Mouse (Mus musculus) forebrain, postnatal 0 days (tissue): ENCODE results near the gene Extl1. TPM values are rescaled to one million over a fixed set of nuclear protein-coding genes. Genes with fewer than 3 reads are reported as not detected.

Experiments
- ATAC-seq: fragments of 200-750 bp; cut with Nextera tagmentation; 2 replicates; pipeline ENCODE4 v1.8.0; 2017; ENCODE audit warnings: mild to moderate bottlenecking, moderate library complexity
- DNase-seq: peaks from one replicate; pipeline ENCODE4 v3.0.0-alpha.2; 2015
- H3K27ac ChIP-seq: fragments of 300-500 bp; sonication (generic); 2 replicates; pipeline ENCODE4 v1.5.1; 2014; ENCODE audit warnings: low read depth, mild to moderate bottlenecking, antibody characterized with exemption, low read length, moderate library complexity, mixed read lengths
- H3K27me3 ChIP-seq: fragments of 300-500 bp; sonication (generic); 2 replicates; pipeline ENCODE4 v1.6.1; 2014; ENCODE audit warnings: mild to moderate bottlenecking, low read length, mixed read lengths; ENCODE audit not compliant: insufficient read depth
- H3K36me3 ChIP-seq: fragments of 300-500 bp; sonication (generic); 2 replicates; pipeline ENCODE4 v1.6.1; 2014; ENCODE audit warnings: mild to moderate bottlenecking, moderate library complexity; ENCODE audit not compliant: insufficient read depth
- H3K4me1 ChIP-seq: fragments of 300-500 bp; sonication (generic); 2 replicates; pipeline ENCODE4 v1.6.1; 2014; ENCODE audit warnings: antibody characterized with exemption; ENCODE audit not compliant: insufficient read depth
- H3K4me2 ChIP-seq: fragments of 300-500 bp; sonication (generic); 2 replicates; pipeline ENCODE4 v1.6.1; 2014; ENCODE audit warnings: low read depth, mild to moderate bottlenecking, moderate library complexity
- H3K4me3 ChIP-seq: fragments of 300-500 bp; sonication (generic); 2 replicates; pipeline ENCODE4 v1.5.1; 2014; ENCODE audit warnings: low read depth, low read length, mixed read lengths
- H3K9ac ChIP-seq: fragments of 300-500 bp; sonication (generic); 2 replicates; pipeline ENCODE4 v1.6.1; 2014; ENCODE audit warnings: mild to moderate bottlenecking
- H3K9me3 ChIP-seq: fragments of 300-500 bp; sonication (generic); 2 replicates; pipeline ENCODE4 v1.6.1; 2016; ENCODE audit warnings: low read length
- CTCF ChIP-seq: sonication (generic); IDR thresholded peaks from 2 replicates; pipeline ENCODE4 v1.5.1; 2016; ENCODE audit warnings: antibody characterized with exemption, control low read depth, low read depth
- WGBS: fragments of 180-500 bp; shearing (Covaris S2); extraction: QIAGEN DNeasy Blood & Tissue Kit; methylation state at CpG from one replicate; pipeline ENCODE4 v1.1.7; 2014; 5-methylcytosine and 5-hydroxymethylcytosine counted together
- polyA plus RNA-seq: library from polyadenylated mRNA; unstranded; fragments of >200 nt; fragmentation: Nextera tagmentation; extraction: Ambion mirVana; gene quantifications from 2 replicates; pipeline ENCODE4 v1.2.1, GENCODE M21; 2015
- total RNA-seq: library from RNA; depleted of rRNA; stranded (reverse); fragments of >200 nt; gene quantifications from 2 replicates; pipeline ENCODE4 v1.2.3, GENCODE M21; 2014

Extl1 gene
- total and polyA plus RNA-seq, 2 experiments from 2014 or later: 0.95 to 1.2 TPM

DNA sequence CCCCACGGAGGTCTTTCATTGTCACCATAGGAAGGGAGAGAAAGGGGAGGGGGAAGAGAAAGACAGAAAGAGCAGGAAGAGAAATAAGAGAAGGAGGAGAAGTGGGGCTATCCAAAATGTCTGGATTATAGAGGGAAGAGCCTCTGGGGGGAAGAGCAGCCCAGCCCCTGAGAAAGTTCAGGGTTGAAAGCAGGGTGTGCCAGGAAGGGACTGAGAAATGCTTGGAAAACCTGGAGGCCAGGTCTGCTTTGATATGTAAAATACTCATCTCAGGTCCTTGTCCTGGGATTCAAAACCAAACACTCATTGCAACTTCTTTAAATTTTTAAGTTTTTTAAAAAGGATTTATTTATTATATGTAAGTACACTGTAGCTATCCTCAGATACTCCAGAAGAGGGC lies 8.0 kb upstream of the Extl1 start:
- no peak overlapping the region for H3K4me3 ChIP-seq
- no peak overlapping the region for H3K27ac ChIP-seq
- no peaks in the 10 kb centered on the region for H3K9me3 ChIP-seq
- no peaks in the 10 kb centered on the region for H3K27me3 ChIP-seq
- H3K36me3 ChIP-seq: no peaks in the 10 kb centered on the region
- DNase-seq: no peak
- no peak for TF ChIP-seq CTCF
- H3K4me1 ChIP-seq: peaks cover 4% of the 10 kb centered on the region; the same call in 1 of the 2 replicates
- 95% methylated on average over 1 of the region's 1 CpGs for WGBS
- no peak for ATAC-seq
- no peak overlapping the region for H3K4me2 ChIP-seq
- H3K9ac ChIP-seq: no peak overlapping the region

DNA sequence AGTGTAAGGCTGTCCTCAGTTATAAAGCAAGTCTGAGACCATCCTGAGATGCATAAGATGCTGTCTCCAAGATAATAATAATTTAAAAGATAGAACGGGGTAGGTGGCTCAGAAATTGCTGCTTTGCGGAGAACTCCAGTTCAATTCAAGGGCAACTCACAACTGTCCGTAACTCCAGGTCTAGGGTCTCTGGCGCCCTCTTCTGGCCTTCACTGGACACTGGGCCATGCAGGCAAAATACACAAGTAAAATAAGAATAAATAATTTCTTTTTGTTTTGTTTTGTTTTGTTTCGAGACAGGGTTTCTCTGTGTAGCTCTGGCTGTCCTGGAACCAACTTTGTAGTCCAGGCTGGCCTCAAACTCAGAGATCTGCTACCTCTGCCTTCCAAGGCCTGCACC lies 4.7 kb upstream of the Extl1 start:
- peak; percentile 65 for DNase-seq
- Histone ChIP-seq H3K9ac (no peak overlapping the region), H3K4me2 (no peak overlapping the region), H3K27ac (no peak overlapping the region), H3K27me3 (no peaks in the 10 kb centered on the region), H3K4me1 (no peaks in the 10 kb centered on the region), H3K9me3 (no peaks in the 10 kb centered on the region), H3K4me3 (no peak overlapping the region), H3K36me3 (no peaks in the 10 kb centered on the region)
- peak; percentile 71 for TF ChIP-seq CTCF
- WGBS: 10% methylated on average over 5 of the region's 5 CpGs
- ATAC-seq: no peak; the same call in 1 of the 2 replicates

DNA sequence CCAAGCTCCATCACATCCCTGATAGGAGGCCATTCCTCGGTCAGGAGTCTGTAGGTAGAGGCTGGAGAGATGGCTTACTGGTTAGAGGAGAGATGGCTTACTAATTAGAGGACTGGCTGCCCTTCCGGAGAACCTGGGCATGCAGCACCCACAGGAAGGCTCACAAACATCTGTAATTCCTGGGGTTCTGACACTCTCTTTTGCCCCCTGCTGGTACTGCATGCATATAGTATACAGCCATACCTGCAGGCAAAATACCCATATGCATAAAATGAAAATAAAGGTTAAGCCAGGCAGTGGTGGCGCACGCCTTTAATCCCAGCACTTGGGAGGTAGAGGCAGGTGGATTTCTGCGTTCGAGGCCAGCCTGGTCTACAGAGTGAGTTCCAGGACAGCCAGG lies 3.6 kb upstream of the Extl1 start:
- Histone ChIP-seq H3K4me1 (no peaks in the 10 kb centered on the region), H3K27me3 (no peaks in the 10 kb centered on the region), H3K9me3 (no peaks in the 10 kb centered on the region), H3K9ac (no peak overlapping the region), H3K4me2 (no peak overlapping the region), H3K36me3 (no peaks in the 10 kb centered on the region), H3K27ac (no peak overlapping the region), H3K4me3 (no peak overlapping the region)
- peak; percentile 34 for TF ChIP-seq CTCF
- 82% methylated on average over 6 of the region's 6 CpGs for WGBS
- no peak for DNase-seq
- no peak for ATAC-seq

DNA sequence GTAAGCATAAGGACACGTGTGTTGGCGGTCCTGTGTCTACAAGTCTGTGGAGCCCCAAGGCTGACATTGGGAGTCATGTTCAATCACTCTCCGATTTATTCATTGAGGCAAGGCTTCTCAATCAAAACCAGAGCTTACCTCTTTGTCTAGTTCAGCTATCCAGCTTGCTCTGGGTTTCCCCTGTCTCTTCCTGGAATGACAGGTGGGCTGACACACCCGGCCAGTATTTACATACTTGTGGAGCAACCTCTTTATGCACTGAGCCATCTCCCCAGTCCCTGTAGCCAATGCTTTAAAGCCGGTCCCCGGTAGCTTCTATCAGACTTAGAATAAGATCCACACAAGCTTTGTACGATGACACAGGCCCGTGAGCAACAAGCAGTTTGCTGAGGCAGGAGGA lies 4.1 kb downstream of the Extl1 start:
- Histone ChIP-seq H3K4me1 (no peaks in the 10 kb centered on the region), H3K27me3 (no peaks in the 10 kb centered on the region), H3K27ac (no peak overlapping the region), H3K4me3 (no peak overlapping the region), H3K4me2 (no peak overlapping the region), H3K9me3 (no peaks in the 10 kb centered on the region), H3K9ac (no peak overlapping the region), H3K36me3 (no peaks in the 10 kb centered on the region)
- TF ChIP-seq CTCF: no peak
- ATAC-seq: no peak
- DNase-seq: no peak
- whole genome bisulfite sequencing: 88% methylated on average over 8 of the region's 8 CpGs

DNA sequence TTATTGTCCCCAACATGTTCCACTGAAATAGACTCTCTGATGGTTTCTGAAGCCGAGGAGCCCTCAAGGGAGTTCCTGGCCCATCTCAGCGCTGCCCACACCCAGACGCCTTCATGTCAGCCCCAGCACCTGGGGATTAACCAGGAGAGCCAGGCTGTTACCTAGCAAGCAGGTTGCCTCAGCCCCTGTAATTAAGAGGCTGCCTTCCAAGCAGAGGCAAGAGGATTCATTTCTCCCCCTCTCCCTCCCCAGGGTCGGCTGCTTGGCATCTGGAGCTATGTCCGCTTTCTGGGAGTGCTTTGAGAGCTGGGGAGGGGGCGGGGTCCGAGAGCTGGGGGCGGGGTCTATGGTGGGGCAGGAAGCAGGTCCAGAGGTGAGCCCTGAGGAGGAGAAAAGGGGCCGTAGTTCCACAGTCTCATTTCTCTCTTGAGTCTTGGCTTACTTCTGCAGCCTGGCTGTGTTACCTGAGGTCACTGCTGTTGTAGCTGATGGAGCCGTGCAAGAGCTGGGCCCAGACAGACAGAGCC lies 5.5 kb downstream of the Extl1 start:
- Histone ChIP-seq H3K4me3 (no peak overlapping the region), H3K27me3 (no peaks in the 10 kb centered on the region), H3K27ac (no peak overlapping the region), H3K9ac (no peak overlapping the region), H3K4me1 (no peaks in the 10 kb centered on the region), H3K36me3 (no peaks in the 10 kb centered on the region), H3K9me3 (no peaks in the 10 kb centered on the region), H3K4me2 (no peak overlapping the region)
- WGBS: 44% methylated on average over 8 of the region's 10 CpGs
- DNase-seq (no peak), ATAC-seq (no peak)
- no peak for TF ChIP-seq CTCF

DNA sequence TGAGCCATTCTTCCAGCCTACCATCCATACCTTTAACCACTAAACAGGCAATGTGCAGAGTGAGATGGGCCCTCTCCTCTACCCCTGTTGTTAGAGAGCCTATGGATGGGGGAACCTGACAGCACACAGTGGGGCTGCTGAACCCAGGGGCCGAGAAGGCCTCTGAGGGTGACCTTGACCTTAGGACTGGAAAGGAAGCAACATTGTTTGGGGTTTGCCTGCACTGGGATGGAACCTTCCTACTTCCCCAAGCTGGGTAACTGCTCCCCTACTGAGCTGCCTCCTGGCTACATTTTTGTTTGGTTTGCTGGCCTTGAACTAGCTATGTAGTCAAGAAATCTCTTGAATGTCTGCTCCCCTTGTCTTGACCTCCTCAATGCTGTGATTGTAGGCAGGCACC lies 9.3 kb downstream of the Extl1 start:
- Histone ChIP-seq H3K27me3 (peaks cover 30% of the 10 kb centered on the region), H3K9ac (no peak overlapping the region), H3K4me1 (peaks cover 10% of the 10 kb centered on the region), H3K27ac (no peak overlapping the region), H3K4me2 (no peak overlapping the region), H3K9me3 (no peaks in the 10 kb centered on the region), H3K4me3 (no peak overlapping the region), H3K36me3 (no peaks in the 10 kb centered on the region)
- ATAC-seq (no peak), DNase-seq (no peak)
- TF ChIP-seq CTCF: no peak
- 60% methylated on average over 1 of the region's 1 CpGs for WGBS

DNA sequence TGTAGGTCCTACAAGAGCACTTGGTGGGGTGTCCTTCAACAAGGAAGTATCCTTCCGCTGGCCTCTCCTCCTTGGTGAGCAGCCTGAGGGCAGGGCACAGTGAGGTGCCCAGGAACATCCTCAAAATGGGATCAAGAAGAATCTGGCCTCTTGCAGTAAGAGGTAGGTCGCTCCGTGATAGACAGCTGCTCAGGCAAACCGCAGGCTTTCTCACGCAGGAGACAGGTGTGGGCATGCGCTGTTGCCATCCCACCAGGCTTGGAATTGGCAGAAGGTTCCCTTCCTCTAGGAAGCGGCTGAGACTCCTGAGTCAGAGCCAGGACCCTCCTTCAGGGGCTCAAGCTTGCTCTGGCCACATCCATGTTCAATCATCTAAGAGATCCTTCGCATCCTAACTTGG lies 10.4 kb downstream of the Extl1 start:
- Histone ChIP-seq H3K27ac (no peak overlapping the region), H3K4me2 (no peak overlapping the region), H3K36me3 (no peaks in the 10 kb centered on the region), H3K4me1 (peaks cover 10% of the 10 kb centered on the region), H3K9ac (no peak overlapping the region), H3K27me3 (peaks cover 32% of the 10 kb centered on the region), H3K4me3 (no peak overlapping the region), H3K9me3 (no peaks in the 10 kb centered on the region)
- DNase-seq (no peak), ATAC-seq (no peak)
- no peak for TF ChIP-seq CTCF
- WGBS: 82% methylated on average over 8 of the region's 8 CpGs
